Mouse (Mus musculus): ENCODE data around the gene Nadk2.

GRCm38 (mm10) chr15:9124856-9125255, 53.8 kb downstream of the Nadk2 start:
- TF ChIP-seq CTCF (IDR thresholded peaks at IDR 0.05; ENCODE audit: borderline replicate concordance, extremely low read depth, insufficient read depth, insufficient read length) = no peak
- no peak for TF ChIP-seq POLR2A (IDR thresholded peaks at IDR 0.05; ENCODE audit: borderline replicate concordance, extremely low read depth, insufficient read depth, insufficient read length, poor library complexity, severe bottlenecking)
